Mouse (Mus musculus) liver, postnatal 0 days (tissue): ENCODE measurements around the gene Zfand4.

Experiments
- CTCF ChIP-seq: sonication (generic); IDR thresholded peaks from 2 replicates; pipeline ENCODE4 v1.5.1; 2016; ENCODE audit warnings: antibody characterized with exemption, low read depth
- EP300 ChIP-seq: IDR thresholded peaks from 2 replicates; pipeline ENCODE4 v1.6.1; 2016; ENCODE audit warnings: antibody characterized with exemption, low read depth, mild to moderate bottlenecking

DNA sequence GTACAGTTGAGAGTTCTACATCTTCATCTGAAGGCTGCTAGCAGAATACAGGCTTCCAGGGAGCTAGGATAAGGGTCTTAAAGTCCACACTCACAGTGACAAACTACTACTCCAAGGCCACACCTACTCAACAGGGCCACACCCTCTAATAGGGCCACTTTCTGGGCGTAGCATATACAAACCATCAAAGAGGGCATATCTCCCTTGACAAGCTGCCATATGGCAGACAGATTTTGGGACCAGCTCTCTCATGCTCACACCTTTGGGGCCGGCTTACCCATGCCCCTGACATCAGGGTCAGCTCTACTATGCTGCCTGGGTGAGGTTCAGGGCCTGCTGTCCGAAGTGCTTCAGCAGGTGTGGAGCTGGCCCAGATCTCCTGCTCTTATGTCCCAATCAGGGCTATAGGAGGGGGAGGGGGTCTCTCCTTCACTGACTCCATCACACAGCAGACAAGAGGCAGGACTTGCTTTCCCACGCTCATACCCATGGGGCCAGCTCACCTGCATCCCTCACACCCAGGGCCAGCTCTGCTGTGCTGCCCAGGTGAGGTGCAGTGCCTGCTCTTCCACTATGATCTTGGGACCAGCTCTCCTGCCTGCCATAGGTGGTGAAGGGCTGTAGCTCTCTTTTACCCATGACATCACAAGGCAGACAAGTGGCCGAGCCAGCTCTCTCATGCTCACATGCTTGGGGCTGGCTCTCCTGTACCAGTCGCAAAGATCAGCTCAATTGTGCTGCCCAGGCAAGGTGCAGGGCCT, 106.4 kb downstream of the Zfand4 start:
- no peak for TF ChIP-seq CTCF
- peak; percentile 80 for TF ChIP-seq EP300
